Mouse (Mus musculus) G1E (cell line): ENCODE results near the gene Fat3.

ENCODE experiments used
- GATA1 ChIP-seq: IDR thresholded peaks from 2 replicates; pipeline ENCODE4 v1.6.1; 2012; ENCODE audit warnings: borderline replicate concordance, low read length, inconsistent platforms, mixed read lengths
- POLR2AphosphoS5 ChIP-seq: IDR thresholded peaks from 2 replicates; pipeline ENCODE4 v1.6.1; 2012; ENCODE audit warnings: low read depth, low read length, inconsistent platforms; ENCODE audit not compliant: insufficient replicate concordance

- TF ChIP-seq POLR2AphosphoS5 (no peak), GATA1 (no peak)
Observed at GRCm38 (mm10) chr9:16502673-16503343, 1.7 kb upstream of the Fat3 start.
